Mouse (Mus musculus) kidney, embryonic 16.5 days (tissue): ENCODE measurements at regions not wholly inside any gene's neighbourhood (a gene's known extent, or its start where the extent isn't known, plus 50 kb on each side); places are given as distances from the start of the nearest gene placed in this dataset.
A peak's percentile ranks its signal among the peaks of the same experiment; 100 is the strongest.

Experiments used
- ATAC-seq: fragments of 200-750 bp; cut with Nextera tagmentation; 2 replicates; pipeline ENCODE4 v1.8.0; 2017; ENCODE audit warnings: moderate TSS enrichment; ENCODE audit not compliant: low FRiP score, low TSS enrichment
- H3K27ac ChIP-seq: fragments of 300-500 bp; sonication (generic); 2 replicates; pipeline ENCODE4 v1.5.1; 2014; ENCODE audit warnings: low read length
- H3K27me3 ChIP-seq: fragments of 300-500 bp; sonication (generic); 2 replicates; pipeline ENCODE4 v1.6.1; 2014; ENCODE audit warnings: low read length, control low read depth, mixed read lengths; ENCODE audit not compliant: insufficient read depth
- H3K36me3 ChIP-seq: fragments of 300-500 bp; sonication (generic); 2 replicates; pipeline ENCODE4 v1.6.1; 2014; ENCODE audit warnings: low read length, control low read depth, mixed read lengths; ENCODE audit not compliant: insufficient read depth
- H3K4me1 ChIP-seq: fragments of 300-500 bp; sonication (generic); 2 replicates; pipeline ENCODE4 v1.6.1; 2014; ENCODE audit warnings: low read length, control low read depth, mixed read lengths; ENCODE audit not compliant: insufficient read depth
- H3K4me2 ChIP-seq: fragments of 300-500 bp; sonication (generic); replicated peaks from 2 replicates; pipeline ENCODE4 v1.6.1; 2014; ENCODE audit warnings: low read depth, low read length
- H3K4me3 ChIP-seq: fragments of 300-500 bp; sonication (generic); 2 replicates; pipeline ENCODE4 v1.5.1; 2014; ENCODE audit warnings: mild to moderate bottlenecking, low read length
- H3K9ac ChIP-seq: fragments of 300-500 bp; sonication (generic); replicated peaks from 2 replicates; pipeline ENCODE4 v1.6.1; 2014; ENCODE audit warnings: low read length
- H3K9me3 ChIP-seq: fragments of 300-500 bp; sonication (generic); 2 replicates; pipeline ENCODE4 v1.6.1; 2016; ENCODE audit warnings: low read length, control low read depth
- WGBS: fragments of 180-500 bp; shearing (Covaris S2); extraction: QIAGEN DNeasy Blood & Tissue Kit; methylation state at CpG from one replicate; pipeline ENCODE4 v1.1.7; 2014; 5-methylcytosine and 5-hydroxymethylcytosine counted together

DNA sequence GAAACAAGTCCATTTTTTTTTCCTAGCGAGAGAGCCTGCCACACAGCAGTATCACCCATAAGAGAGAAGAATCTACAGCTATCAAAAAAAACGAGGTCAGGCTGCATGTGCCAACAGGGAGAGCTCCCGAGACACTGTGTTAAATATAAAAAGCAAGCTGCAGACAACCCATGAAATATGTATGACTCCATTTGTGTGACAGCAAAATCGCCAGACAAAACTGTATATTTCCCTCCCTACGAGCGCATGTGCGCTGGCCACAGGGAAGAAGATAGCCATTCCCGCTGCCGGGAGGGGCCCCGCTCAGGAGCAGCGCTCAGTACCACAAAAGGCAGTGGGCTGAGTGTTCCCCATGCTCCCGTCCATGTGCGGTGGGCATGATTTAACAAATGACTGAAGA is 93.3 kb upstream of the A530016L24Rik start:
- Histone ChIP-seq H3K4me2 (no peak overlapping the region), H3K9ac (no peak overlapping the region), H3K4me3 (no peak overlapping the region), H3K9me3 (no peaks in the 10 kb centered on the region), H3K27me3 (peaks cover 4% of the 10 kb centered on the region; the same call in 1 of the 2 replicates), H3K27ac (no peak overlapping the region), H3K36me3 (no peaks in the 10 kb centered on the region), H3K4me1 (no peaks in the 10 kb centered on the region)
- ATAC-seq = no peak
- WGBS = 72% methylated on average over 13 of the region's 13 CpGs

- WGBS = 47% methylated on average over 11 of the region's 11 CpGs
- ATAC-seq = no peak
Observed at GRCm38 (mm10) chr12:112403688-112404240, 85.5 kb upstream of the A530016L24Rik start.

DNA sequence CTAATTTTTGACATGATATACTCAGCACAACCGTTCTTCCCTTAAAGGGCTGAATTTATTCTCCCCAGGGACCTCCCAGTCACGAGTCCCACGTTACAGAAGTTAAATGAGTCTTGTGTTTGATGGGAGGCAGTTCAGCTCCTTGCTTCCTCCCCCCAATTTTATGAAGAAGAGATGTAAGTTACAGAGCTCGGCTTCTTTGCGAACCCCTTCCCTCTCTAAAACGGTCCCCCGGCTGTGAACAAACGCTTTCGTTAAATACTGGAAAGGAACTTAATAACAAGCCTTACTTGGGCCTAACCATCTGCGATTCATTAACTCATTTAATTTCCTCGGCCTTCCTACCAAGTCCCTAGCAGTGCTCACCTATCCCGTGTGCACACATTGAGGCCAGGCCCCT is 84.9 kb upstream of the A530016L24Rik start:
- Histone ChIP-seq H3K27ac (no peak overlapping the region), H3K4me2 (no peak overlapping the region), H3K36me3 (no peaks in the 10 kb centered on the region), H3K9me3 (no peaks in the 10 kb centered on the region), H3K9ac (no peak overlapping the region), H3K4me3 (no peak overlapping the region), H3K27me3 (peaks cover 17% of the 10 kb centered on the region), H3K4me1 (peaks cover 17% of the 10 kb centered on the region)
- 48% methylated on average over 12 of the region's 12 CpGs for WGBS
- ATAC-seq = no peak

More at GRCm38 (mm10) chr12:112403688-112404240, 85.5 kb upstream of the A530016L24Rik start:
- no peak overlapping the region for H3K27ac ChIP-seq
- H3K36me3 ChIP-seq = no peaks in the 10 kb centered on the region
- H3K9ac ChIP-seq = no peak overlapping the region
- no peaks in the 10 kb centered on the region for H3K9me3 ChIP-seq
- H3K27me3 ChIP-seq = peaks cover 13% of the 10 kb centered on the region
- H3K4me1 ChIP-seq = peaks cover 17% of the 10 kb centered on the region
- H3K4me2 ChIP-seq = no peak overlapping the region
- H3K4me3 ChIP-seq = no peak overlapping the region

DNA sequence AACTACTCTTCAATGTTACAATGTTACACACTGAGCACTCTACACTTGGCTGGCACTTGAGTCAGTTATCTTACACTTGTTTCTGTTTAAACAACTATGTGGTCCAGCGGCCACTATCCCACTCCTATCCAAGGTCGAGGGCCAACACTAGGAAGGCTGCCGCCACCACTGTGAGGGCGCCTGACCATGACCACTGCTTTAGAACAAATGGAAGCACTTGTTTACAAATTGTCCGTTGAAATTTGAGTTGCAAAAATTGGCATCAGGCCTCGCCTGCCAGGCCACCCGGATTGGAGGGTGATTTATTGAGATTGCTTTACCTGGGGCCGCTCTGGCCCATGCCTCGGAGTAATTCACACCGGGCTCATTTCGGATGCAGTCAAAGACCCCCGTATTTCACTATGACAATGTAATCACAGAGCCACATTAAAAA is 83.5 kb upstream of the A530016L24Rik start:
- Histone ChIP-seq H3K4me2 (no peak overlapping the region), H3K9me3 (no peaks in the 10 kb centered on the region), H3K9ac (no peak overlapping the region), H3K27ac (no peak overlapping the region), H3K27me3 (peaks cover 24% of the 10 kb centered on the region), H3K4me3 (no peak overlapping the region), H3K36me3 (no peaks in the 10 kb centered on the region), H3K4me1 (peaks cover 17% of the 10 kb centered on the region)
- WGBS = 25% methylated on average over 12 of the region's 12 CpGs
- peak; percentile 64; the same call in 1 of the 2 replicates for ATAC-seq

DNA sequence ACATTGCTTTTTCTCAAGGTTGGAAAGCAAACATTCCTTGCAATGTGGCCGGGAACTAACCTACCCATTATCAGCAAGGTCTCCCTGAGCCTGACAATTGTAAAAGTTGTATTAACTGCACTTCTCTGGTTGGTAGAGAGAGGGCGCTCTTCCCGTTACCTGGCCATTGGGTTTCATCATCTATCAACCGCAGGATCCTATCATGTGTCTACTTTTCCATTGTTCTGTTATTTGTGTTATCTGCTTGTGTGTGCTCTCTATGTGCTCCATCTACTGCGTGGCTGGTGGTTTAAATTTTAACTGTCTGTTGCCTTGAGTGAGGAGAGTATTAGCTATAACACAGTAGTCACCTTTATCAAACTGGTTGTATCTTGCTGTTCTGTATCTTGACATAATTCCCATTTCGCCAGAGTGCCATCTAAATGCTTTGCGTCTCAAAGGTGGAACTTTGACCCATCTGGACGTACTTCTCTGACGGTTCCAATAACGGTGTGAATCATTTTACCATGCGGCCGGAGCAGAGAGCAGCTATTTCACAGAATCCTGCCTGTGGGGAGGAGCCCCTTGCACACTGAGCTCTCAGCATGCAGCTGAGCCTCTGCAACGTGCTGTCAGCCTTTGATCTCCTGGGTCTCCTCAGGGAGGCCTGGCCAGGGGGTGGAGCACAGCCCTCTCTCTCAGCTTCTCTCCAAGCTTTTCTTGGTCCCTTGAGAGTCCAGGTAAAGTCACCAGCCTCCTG is 77.5 kb upstream of the A530016L24Rik start:
- ATAC-seq = peak; percentile 54; the same call in 1 of the 2 replicates
- Histone ChIP-seq H3K36me3 (no peaks in the 10 kb centered on the region), H3K4me3 (no peak overlapping the region), H3K4me1 (peaks cover 15% of the 10 kb centered on the region), H3K4me2 (no peak overlapping the region; the same call in 1 of the 2 replicates), H3K9me3 (no peaks in the 10 kb centered on the region), H3K9ac (no peak overlapping the region), H3K27ac (no peak overlapping the region), H3K27me3 (peaks cover 29% of the 10 kb centered on the region)
- WGBS = 7% methylated on average over 13 of the region's 13 CpGs

- Histone ChIP-seq H3K4me3 (no peak overlapping the region), H3K27me3 (peaks cover 29% of the 10 kb centered on the region), H3K27ac (no peak overlapping the region), H3K9me3 (no peaks in the 10 kb centered on the region), H3K4me1 (peaks cover 12% of the 10 kb centered on the region), H3K4me2 (no peak overlapping the region), H3K9ac (no peak overlapping the region), H3K36me3 (no peaks in the 10 kb centered on the region)
- WGBS = 36% methylated on average over 2 of the region's 2 CpGs
- ATAC-seq = no peak
Observed at GRCm38 (mm10) chr12:112412351-112412697, 76.9 kb upstream of the A530016L24Rik start.

DNA sequence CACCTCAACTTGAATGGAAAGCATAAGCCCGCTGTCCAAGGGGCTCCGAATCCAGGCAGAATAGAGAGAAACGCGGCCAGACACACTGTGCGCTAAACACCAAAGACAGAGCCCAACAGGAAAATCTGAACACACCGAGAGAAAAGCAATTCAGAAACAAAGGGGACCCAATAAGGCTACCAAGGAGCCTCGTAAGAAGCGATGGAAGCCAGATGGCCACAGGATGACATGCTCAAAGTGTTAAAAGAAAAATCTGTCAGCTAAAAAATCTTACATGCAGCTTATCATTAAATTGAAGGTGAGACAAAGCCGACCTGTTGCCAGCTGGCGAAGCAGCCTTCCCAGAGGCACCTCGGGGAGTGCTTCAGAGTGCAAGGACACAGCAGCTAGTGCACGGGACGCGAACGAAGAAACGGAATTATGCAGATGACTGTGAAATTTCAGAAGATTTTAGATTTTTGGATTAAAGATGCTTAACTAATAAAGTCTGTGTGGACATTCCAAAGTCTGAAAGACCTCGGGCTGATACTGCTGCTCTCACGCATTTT is 73.2 kb upstream of the A530016L24Rik start:
- no peak overlapping the region for H3K9ac ChIP-seq
- no peak overlapping the region for H3K4me3 ChIP-seq
- H3K4me1 ChIP-seq = peaks cover 10% of the 10 kb centered on the region
- H3K4me2 ChIP-seq = no peak overlapping the region
- H3K36me3 ChIP-seq = no peaks in the 10 kb centered on the region
- WGBS = 84% methylated on average over 18 of the region's 18 CpGs
- H3K9me3 ChIP-seq = no peaks in the 10 kb centered on the region
- no peak overlapping the region for H3K27ac ChIP-seq
- H3K27me3 ChIP-seq = peaks cover 19% of the 10 kb centered on the region
- no peak for ATAC-seq

DNA sequence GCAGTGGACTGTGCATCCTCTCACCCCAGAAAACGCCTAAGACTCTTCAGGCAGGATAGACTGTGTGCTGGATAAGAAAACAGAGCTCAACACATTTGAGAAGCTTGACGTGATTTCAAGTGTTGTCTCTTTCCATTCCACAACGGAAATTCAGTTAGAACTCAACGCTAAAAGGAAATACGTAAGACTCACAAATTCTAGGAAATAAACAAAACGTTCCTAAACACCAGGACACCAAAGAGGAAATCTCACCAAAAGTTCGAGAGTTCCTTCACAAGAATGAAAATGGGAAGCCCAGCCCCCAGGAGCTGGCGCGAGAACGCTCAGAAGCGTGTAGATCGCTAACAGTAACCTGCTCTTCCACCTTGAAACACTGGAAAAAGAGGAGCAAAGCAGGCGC is 72.7 kb upstream of the A530016L24Rik start:
- peaks cover 19% of the 10 kb centered on the region for H3K27me3 ChIP-seq
- H3K4me1 ChIP-seq = peaks cover 6% of the 10 kb centered on the region
- no peak overlapping the region for H3K27ac ChIP-seq
- H3K9me3 ChIP-seq = no peaks in the 10 kb centered on the region
- no peak overlapping the region for H3K9ac ChIP-seq
- ATAC-seq = no peak
- no peak overlapping the region for H3K4me2 ChIP-seq
- no peaks in the 10 kb centered on the region for H3K36me3 ChIP-seq
- WGBS = 70% methylated on average over 13 of the region's 13 CpGs
- H3K4me3 ChIP-seq = no peak overlapping the region

- Histone ChIP-seq H3K9ac (no peak overlapping the region), H3K9me3 (no peaks in the 10 kb centered on the region), H3K36me3 (no peaks in the 10 kb centered on the region), H3K4me3 (no peak overlapping the region), H3K27me3 (peaks cover 19% of the 10 kb centered on the region), H3K4me2 (no peak overlapping the region), H3K4me1 (no peaks in the 10 kb centered on the region), H3K27ac (no peak overlapping the region)
- 41% methylated on average over 12 of the region's 12 CpGs for WGBS
- ATAC-seq = no peak
Observed at GRCm38 (mm10) chr12:112418636-112419035, 70.6 kb upstream of the A530016L24Rik start.

- H3K4me1 ChIP-seq = no peaks in the 10 kb centered on the region
- no peak overlapping the region for H3K9ac ChIP-seq
- H3K36me3 ChIP-seq = no peaks in the 10 kb centered on the region
- WGBS = 87% methylated on average over 9 of the region's 9 CpGs
- no peak for ATAC-seq
- H3K4me3 ChIP-seq = no peak overlapping the region
- no peaks in the 10 kb centered on the region for H3K27me3 ChIP-seq
- H3K4me2 ChIP-seq = no peak overlapping the region
- H3K27ac ChIP-seq = no peak overlapping the region
- no peaks in the 10 kb centered on the region for H3K9me3 ChIP-seq
Observed at GRCm38 (mm10) chr12:112422177-112422576, 67.1 kb upstream of the A530016L24Rik start.
